Mouse (Mus musculus): ENCODE results near the gene Rinl.

Rinl gene

DNA sequence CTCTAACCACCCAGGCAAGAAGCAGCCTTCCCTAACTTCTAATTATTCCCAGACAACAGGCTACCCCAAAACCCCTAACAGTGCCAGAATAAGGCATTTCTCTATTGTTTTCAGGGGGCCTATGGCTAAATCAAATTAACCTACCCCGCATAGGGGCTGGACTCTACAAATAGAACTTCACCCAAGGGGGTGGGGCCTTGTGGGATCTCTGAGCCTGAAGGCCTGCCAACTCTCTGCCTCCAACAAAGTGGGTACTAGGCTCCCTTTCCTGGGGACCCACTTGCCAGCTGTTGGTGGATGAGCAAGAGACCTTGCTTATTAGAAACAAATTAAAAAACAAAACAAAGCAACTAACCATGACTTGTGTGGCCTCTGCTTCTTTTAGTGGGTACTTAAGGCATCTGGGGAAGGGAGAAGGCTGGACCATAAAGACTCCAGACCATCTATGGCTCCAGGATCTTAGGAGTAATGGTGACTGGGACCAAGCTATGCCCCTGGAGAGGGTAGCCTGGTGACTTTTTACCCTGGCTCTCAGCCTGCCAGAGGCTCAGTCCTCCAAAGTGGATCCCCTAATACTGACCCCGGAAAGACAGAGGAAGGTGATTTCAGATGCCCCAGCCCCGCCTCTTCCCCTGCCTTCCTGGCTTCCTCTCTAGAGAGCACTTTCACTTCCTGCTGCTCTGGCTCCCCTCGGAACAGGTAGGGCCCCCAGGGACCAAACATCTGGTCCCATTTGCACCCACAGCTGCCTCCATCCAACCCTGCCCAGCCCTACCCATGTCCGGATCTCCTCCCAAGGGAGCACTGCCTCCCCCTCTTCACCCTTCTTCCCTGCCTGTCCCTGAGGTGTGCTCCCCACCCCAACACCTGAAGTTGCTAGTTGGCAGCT, at the start of gene Rinl:
Gene Rinl (plus strand): TSS at position 663 of the 889 bp plus-strand sequence.
- no peak for DNase-seq (ENCODE audit: low spot score in 2 of 2)

DNA sequence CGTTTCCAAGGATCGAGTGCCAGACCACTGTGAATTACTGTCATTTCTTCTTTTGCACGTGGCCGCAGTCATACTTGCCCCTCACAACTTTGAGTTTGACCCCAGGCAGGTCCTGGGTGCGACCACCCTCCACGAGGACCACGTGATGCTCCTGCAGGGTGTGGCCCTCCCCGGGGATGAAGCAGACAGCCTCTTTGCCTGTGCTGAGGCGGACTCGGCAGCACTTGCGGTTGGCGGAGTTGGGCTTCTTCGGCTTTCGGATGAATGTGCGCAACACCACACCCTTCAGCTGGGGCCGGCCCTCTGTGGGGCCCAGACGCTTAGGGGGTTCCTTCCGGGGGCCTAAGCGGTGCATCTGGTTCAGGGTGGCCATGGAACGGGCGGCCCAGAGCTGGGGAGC, 48.9 kb upstream of the Rinl start:
- DNase-seq (ENCODE audit: low spot score in 2 of 2): no peak

DNA sequence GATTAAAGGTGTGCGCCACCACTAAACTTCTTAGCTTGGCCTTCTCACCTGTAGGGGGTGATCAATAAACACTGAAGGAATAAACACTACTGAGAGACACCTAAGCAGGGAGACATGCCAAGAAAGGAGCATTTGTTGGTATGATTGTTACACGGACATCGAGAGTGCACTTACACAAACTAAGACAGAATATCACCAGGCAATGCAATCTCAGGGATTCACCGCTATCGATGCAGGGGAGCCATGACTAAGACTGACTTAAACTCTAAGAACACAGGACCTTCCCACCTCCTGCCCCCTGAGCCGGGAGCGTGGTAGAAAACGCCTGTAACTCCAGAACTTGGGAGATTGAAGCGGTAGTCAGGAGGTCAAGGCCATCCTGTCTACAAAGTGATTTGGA, 47.8 kb upstream of the Rinl start:
- no peak for DNase-seq (ENCODE audit: low spot score in 2 of 2)

DNA sequence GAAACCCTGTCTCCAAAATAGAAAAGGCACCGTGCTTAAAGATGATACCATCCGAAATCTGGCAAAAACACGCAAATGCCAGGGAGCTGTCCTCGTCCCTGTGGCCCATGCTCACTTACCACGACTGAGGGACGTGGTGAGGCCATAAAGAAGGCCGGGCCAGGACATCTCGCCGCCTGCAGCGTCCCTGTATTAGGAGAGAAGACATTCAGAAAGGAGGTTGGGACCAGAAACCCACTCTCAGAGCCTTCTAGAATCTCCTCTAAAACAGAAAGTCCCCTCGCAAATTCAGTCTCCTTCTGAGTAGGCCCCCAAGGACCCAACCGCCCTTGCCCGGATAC, 47.4 kb upstream of the Rinl start:
- DNase-seq (ENCODE audit: low spot score in 2 of 2): no peak

DNA sequence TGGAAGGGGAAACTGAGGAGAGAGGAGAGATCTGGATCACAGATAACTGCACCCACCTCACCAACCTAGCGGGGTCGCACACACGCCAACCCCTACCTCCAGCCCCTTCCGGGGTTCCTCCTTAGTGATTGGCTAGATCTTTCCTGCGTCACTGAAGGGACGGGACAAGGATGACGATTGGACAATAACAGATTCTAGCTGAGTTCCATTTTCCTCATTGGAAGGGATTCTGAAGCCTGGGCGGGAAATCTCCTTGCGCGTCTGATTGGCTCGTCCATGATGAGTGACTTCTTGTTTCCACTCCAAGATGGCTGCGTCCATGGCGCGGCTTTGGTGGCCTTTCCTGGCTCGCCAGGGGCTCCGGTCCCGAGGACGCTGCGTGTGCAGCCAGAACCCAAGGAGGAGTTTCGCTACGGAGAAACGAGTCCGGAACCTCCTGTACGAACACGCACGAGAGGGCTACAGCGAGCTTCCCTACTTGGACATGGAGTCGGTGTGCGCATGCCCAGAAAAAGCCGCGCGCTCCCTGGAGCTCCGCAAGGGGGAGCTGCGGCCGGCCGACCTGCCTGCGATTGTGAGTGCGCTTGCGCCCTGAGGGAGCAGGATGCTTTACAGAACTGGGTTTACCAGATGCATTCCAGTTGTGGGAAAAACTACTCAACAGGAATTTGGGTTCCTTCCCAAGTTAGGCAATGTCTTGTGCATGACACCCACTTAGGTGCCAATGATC, 46.9 kb upstream of the Rinl start, which contains the start of the genes Mrps12 and Sars2:
Gene Mrps12 (minus strand): TSS at position 112 of the 730 bp plus-strand sequence.
Gene Sars2 (plus strand): TSS at position 284 of the 730 bp plus-strand sequence.
- peak; percentile 93 to 95 for DNase-seq (ENCODE audit: low spot score in 2 of 2)

DNA sequence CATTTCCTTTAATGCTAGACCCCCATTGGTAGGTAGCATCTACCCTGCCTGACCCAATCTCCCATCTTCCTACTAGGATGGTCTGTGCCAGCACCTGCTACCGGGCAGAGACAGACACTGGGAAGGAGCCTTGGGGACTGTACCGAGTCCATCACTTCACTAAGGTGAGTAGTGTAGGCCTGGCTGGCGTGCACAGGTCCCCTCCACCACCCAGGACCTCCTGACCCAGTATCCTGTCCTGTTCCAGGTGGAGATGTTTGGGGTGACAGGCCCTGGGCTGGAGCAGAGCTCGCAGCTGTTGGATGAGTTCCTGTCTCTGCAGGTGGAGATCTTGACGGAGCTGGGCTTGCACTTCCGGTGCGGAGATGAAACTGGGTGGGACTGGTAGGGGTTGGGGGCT, 38.8 kb upstream of the Rinl start:
- DNase-seq (ENCODE audit: low spot score in 2 of 2): no peak

DNA sequence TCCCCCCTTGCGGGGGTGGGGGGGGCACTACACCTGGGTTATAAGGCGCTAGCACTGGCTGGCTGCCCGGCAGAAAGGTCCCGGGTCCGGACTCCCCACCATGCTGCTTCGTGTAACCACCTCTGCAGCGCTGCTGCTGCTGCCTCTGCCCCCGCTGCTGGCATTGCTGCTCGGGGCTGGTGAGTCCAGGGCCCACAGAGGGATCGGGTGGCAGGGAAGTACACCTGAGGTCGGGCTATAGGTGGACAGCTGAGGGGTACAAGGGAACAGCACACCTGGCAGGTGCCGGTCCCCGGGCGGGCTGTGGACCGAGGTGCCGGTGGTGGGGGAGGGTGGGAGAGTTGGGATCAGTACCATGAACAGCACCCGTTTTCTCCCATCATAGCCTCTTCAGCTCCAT, 32.7 kb upstream of the Rinl start, which contains the start of gene Ccer2:
Gene Ccer2 (plus strand): TSS at position 96 of the 400 bp plus-strand sequence.
- DNase-seq (ENCODE audit: low spot score in 2 of 2): no peak

DNA sequence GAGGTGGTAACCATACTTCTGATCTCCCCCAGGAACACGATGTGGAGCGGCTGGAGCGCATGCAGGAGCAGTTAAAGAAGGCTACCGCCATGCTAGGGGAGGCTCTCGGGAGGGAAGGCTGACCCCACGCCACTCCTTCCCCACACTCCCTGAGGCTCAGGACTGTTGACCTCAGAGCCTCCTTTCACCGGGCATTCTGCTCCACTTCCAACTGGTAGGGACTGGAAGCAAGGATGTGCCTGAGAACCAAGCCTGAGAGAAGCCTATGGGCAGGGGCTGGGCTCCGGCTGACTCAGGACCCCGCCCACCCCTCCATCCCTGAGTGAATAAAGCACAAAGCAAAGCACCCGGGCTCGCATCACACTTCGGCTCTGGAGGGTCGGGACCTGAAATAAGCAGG, 30.1 kb upstream of the Rinl start:
- DNase-seq (ENCODE audit: low spot score in 2 of 2): no peak

DNA sequence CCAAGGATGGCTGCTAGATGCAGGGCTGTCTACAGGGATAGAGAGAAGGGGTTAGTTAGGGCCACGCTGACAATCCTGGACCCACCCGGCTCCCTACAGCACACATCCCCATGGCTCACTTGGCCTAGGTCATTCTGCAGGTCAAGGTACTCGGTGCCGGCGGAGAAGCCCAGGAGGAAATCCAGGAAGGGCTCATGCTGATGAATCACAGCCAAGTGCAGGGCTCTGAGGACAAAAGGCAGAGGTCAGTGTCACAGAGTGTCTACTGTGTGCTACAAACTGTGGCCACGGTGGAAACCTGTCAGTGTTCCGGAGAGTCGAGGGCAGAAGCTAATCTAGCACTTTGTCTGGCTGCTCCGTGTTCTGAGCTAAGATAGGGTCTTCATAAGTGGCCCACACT, 26.9 kb upstream of the Rinl start:
- no peak for DNase-seq (ENCODE audit: low spot score in 2 of 2)

DNA sequence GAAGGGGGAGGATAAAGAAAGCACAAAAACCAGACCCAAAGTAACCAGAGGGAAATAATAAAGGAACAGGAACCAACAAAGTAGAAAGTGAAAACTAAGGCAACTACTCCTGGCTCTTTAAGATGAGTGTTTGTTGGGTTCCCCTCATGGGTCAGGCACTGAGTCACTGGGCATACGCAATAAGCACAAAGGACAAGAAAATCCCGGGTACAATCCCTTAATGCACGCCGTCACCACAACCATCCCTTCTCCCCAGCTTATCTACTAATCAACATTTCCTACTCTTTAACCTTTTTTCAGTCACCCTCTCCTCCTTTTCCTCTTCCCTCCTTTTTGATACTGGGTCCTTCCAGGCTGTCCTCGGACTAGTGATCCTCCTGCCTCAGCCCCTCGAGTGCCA, 23.6 kb upstream of the Rinl start:
- no peak for DNase-seq (ENCODE audit: low spot score in 2 of 2)

DNA sequence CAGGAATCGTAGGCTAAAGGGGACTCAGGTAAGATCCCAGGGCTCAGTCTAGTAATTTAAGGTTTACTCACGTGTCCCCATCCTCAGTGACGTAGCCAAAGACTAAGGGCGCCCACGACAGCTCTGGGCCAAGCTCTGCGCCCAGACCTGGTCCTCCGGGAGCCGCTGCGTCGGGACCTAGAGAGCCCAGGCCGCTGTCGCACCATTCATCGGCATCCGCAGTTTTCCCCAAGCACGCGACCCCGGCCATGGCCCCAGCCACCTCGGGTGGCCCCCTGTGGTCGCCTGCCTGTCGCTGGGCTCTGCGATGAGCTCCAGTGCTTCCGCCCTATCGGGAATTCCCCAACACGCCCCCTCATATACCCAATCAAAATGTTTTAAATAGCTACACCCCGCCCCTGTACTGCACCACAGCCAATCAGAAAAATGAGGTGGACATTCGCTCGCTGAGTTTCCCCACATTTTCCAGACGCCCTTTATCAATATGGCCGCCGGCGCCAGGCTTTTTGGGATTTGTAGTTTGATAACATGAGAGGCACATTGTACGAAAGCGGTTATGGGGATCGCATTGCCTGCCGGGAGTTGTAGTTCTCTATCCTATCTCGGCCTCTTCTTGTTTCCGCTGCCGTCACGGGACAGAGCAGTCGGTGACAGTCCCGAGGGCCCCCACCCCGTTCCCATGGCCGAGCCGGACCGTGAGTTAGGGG, 22.4 kb upstream of the Rinl start, which contains the start of gene Sirt2:
Gene Sirt2 (plus strand): TSS at position 563 of the 707 bp plus-strand sequence.
- peak; percentile 92 to 98 for DNase-seq (ENCODE audit: low spot score in 2 of 2)

DNA sequence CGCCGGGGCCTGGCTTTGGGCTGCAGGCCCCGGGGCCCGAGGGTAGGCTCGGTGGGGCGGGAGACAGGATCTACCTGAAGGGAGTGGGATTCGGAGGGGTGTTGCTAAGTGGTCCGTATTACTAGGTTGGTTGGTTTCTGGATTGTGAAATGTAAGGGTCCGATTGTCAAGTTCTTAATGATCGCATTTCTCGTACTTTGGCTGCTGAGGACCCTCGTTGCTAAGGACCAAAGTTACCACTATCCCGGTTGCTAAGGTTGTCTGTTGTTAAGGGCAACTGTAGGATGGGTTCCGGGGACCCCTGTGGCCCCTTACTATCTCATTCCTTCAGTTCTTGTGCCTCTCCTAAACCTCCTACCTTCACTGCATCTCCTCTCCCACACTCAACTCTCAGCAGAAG, 21.9 kb upstream of the Rinl start:
- no peak for DNase-seq (ENCODE audit: low spot score in 2 of 2)

DNA sequence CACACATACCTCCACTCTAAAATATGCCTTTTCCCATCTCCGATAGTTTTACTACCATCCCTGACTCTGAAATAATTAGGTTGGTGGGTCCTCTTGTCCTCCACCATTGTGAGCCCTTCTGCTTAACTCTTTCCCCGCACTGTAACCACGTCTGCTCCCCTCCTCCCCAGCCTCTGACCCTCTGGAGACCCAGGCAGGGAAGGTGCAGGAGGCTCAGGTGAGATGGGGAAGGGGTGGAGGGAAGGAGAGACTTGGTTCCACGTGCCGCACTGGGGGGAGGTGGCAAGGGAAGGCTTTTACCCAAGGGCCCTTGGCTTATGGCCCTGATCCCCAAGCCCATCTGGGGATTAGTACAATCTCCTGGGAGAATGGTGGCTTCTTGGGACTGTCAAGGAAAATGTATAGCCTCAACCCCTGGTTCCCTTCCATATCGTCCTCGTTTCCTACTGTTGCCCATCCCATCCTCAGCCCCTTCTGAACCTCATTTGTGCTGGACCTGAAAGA, 21.3 kb upstream of the Rinl start, which contains the start of gene Nfkbib:
Gene Nfkbib (minus strand): TSS at position 51 of the 504 bp plus-strand sequence.
- no peak for DNase-seq (ENCODE audit: low spot score in 2 of 2)

DNA sequence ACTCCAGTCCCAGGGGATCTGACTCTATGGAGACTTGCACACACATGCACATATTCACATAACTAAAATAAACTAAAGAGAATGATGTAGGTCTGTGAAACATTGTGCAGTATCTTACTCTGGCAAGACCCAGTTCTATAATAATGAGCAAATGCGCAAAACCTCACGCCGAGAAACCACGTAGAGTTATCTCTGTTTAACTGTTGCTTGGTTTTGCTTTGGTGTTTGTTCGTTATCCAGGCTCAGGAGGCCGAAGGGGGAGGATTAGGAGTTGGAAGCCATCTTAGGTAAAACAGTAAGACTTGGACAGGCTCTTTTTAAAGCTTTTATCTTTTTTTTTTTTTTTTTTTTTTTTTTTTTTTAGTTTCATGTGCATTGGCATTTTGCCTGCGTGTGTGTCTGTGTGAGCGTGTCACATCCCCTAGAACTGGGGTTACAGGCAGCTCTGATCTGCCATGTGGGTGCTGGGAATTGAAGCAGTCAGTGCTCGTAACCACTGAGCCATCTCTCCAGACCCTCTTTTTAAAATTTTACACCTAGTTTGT, 19.3 kb upstream of the Rinl start:
- no peak for DNase-seq (ENCODE audit: low spot score in 2 of 2)

DNA sequence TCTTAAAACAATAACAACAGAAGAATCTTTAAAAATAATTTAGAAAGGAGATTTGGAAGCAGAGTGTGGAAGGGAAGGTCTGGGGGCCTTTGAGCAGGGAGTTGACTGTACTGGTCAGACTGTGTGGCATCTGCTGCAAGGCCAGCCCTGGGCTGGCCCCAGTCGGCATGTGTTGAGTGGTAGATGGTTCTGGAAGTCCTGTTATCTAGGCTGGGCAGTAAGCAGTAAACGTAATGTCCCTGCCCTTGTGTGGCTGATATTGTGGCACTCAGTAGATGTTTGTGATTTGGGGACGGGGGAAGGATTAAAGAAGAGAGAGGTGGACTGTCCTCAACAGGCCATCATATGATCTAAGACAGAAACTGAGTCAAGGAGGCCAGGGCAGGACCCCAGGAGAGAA, 18.5 kb upstream of the Rinl start:
- no peak for DNase-seq (ENCODE audit: low spot score in 2 of 2)

DNA sequence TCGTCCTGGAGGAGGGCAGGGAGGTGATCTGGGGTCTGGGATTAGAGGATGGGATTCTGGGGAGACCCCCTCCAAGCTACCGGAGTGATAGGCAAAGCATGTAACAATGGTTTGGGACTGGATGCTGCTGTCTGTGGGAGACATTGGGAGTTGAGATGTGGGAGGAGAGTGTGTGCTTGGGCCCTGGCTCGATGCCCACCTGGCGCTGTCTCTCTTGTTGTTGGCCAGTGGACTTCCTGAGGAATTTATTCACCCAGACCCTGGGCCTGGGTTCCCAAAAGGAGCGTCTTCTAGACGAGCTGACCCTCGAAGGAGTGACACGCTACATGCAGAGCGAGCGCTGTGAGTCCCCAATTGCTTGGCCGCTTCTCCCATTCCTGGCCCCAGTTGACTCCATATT, 16.9 kb upstream of the Rinl start:
- no peak for DNase-seq (ENCODE audit: low spot score in 2 of 2)

DNA sequence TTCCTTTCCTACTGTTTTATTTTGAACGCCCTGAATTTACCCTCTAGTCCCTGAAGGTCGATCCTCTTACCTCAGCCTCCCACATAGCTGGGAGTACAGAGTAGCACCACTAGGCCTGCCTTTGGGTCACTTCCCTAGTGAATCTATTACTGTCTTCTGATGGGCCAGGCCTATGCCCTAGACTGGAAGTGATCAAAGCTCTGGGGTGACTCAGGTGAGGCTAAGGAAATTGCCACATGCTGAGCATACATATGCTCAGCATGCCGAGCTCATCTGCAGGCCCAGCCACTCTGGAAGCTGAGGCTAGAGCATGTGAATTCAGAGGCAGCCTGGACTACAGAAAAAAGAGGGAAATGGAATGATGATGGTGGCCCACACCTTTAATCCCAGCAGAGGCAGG, 15.6 kb upstream of the Rinl start:
- no peak for DNase-seq (ENCODE audit: low spot score in 2 of 2)

DNA sequence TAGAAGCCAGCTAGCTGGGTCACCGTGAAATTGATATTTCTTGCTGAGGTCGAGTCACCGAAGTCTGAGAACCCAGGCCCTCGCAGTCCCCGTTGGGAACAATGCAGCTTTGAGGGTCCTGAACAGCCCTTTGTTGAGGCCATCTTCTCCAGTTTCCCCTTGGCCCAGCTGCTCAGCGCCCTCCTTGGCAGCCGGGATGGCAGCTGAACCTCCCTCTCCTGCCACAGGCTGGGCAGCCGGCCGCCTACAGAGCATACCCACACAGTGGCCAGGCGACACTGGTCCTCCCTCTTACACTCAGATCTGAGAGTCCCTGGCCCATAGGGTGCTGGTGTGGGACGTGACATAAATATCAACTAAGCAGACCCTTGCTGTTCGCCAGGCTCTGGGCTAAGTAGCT, 14.6 kb upstream of the Rinl start:
- no peak for DNase-seq (ENCODE audit: low spot score in 2 of 2)

DNA sequence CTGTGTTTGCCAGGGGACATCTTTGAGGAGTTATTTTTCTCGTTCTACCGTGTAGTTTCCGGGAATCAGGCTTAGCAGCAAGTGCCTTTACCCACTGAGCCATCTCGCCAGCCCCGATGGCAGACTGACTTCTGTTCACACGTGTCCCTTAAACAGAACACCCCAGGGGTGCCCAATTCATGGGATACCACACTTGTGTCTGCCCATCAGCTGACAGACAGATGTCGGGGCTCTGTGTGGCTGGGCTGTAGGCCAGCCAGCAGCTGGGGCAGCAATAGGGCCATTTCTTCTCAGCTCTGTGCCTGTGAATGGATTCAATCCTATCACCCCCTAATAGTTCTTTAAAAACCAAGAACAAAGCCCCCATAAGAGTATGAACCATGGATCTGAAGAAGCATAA, 13.6 kb upstream of the Rinl start:
- no peak for DNase-seq (ENCODE audit: low spot score in 2 of 2)

DNA sequence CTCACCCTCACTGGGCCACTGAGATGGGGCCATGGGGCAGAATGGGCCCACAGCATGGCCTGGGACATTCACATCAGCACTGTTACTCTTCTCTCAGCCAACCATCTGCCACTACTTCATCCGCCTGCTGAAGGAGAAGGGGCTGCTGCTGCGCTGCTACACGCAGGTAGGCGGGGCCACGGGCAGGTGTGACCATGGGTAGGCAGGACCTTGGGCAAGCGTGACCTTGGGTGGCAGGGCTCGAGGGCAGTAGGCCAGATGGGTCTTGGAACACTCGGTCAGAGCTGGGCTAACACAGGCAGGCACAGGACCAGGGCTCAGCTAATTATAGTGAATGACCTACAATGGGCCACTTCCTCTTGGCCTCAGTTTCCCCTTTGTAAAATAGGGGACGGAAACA, 9.9 kb upstream of the Rinl start:
- DNase-seq (ENCODE audit: low spot score in 2 of 2): no peak

DNA sequence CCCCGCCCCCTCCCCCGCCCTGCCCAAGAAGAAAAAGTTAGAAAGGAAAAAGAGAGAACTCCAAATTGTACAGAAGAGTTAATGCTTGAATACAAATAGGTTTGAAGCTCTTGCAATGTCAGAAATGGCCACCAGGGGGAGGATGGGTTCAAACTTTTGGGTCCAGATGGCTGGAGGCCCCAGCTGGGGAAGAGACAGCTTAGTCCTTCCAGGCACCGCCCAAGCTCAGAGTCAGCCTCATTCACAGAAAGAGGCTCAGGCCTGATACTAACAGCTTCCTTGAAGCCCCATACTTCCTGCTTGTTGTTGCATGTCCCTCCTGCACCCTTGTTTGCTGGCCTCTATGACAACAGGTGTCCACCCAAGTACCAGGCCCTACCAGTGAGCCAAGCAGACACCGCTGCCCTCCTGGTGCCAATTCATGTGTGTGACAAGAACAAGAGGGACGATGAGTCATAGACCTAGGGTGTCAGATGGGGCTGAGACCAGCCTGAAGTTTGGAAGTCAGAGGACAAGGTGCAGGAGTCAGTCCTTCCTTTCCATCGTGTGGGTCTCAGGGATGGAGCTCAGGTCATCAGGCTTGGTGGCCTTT, 8.6 kb upstream of the Rinl start:
- peak; percentile 80 to 88 for DNase-seq (ENCODE audit: low spot score in 2 of 2)

Measured in urinary bladder, postnatal 36 days (tissue).